Mouse (Mus musculus) MEL (cell line): ENCODE results near the gene Brat1. TPM values are rescaled to one million over a fixed set of nuclear protein-coding genes. Genes with fewer than 3 reads are reported as not detected.
A peak's percentile ranks its signal among the peaks of the same experiment; 100 is the strongest.

Experiments used
- DNase-seq: peaks from one replicate; pipeline ENCODE4 v3.0.0; 2011; ENCODE audit warnings: low read depth, low spot score
- H3K27ac ChIP-seq: 2 replicates; pipeline ENCODE4 v1.5.1; 2012; ENCODE audit warnings: low read depth, mild to moderate bottlenecking, control low read depth, low read length, moderate library complexity; ENCODE audit not compliant: control insufficient read depth
- H3K27me3 ChIP-seq, 2 experiments: fragments of 150-350 bp in 1 of 2; sonication (generic) in 1 of 2; 2 replicates each; pipeline ENCODE4 v1.6.1; 2012; ENCODE audit warnings: low read length in 2 of 2, mild to moderate bottlenecking in 2 of 2, improper control_type of control experiment in 1 of 2, moderate library complexity in 1 of 2; ENCODE audit not compliant: insufficient read depth in 2 of 2, control insufficient read depth in 1 of 2
- H3K36me3 ChIP-seq, 2 experiments: 2 replicates each; pipeline ENCODE4 v1.6.1; 2012 to 2014; ENCODE audit warnings: low read length in 2 of 2, improper control_type of control experiment in 1 of 2, inconsistent platforms in 1 of 2, mild to moderate bottlenecking in 1 of 2; ENCODE audit not compliant: insufficient read depth in 2 of 2, control insufficient read depth in 1 of 2
- H3K4me1 ChIP-seq, 2 experiments: fragments of 150-350 bp in 1 of 2; sonication (generic) in 1 of 2; 2 replicates each; pipeline ENCODE4 v1.6.1; 2012; ENCODE audit warnings: low read length in 2 of 2, improper control_type of control experiment in 1 of 2, mild to moderate bottlenecking in 1 of 2; ENCODE audit not compliant: insufficient read depth in 2 of 2, control insufficient read depth in 1 of 2
- H3K4me3 ChIP-seq, 2 experiments: fragments of 150-350 bp in 1 of 2; sonication (generic) in 1 of 2; 2 replicates each; pipeline ENCODE4 v1.5.1; 2012; ENCODE audit warnings: low read depth in 2 of 2, low read length in 2 of 2, mild to moderate bottlenecking in 2 of 2, moderate library complexity in 2 of 2, control low read depth in 1 of 2, improper control_type of control experiment in 1 of 2; ENCODE audit not compliant: control insufficient read depth in 1 of 2, insufficient read depth in 1 of 2
- H3K79me2 ChIP-seq: 2 replicates; pipeline ENCODE4 v1.6.1; 2012; ENCODE audit warnings: mild to moderate bottlenecking, low read length, moderate library complexity; ENCODE audit not compliant: control insufficient read depth, poor library complexity, insufficient read depth
- H3K9ac ChIP-seq: 2 replicates; pipeline ENCODE4 v1.6.1; 2012; ENCODE audit warnings: low read depth, mild to moderate bottlenecking, control low read depth, low read length, moderate library complexity; ENCODE audit not compliant: control insufficient read depth, poor library complexity, severe bottlenecking
- H3K9me3 ChIP-seq: fragments of 150-350 bp; sonication (generic); replicated peaks from 2 replicates; pipeline ENCODE4 v1.6.1; 2012; ENCODE audit warnings: mild to moderate bottlenecking, low read length, improper control_type of control experiment, moderate library complexity; ENCODE audit not compliant: insufficient read depth
- BHLHE40 ChIP-seq: IDR thresholded peaks from 2 replicates; pipeline ENCODE4 v1.6.1; 2012; ENCODE audit warnings: low read depth, mild to moderate bottlenecking, inconsistent platforms, low read length, improper control_type of control experiment, borderline replicate concordance
- CHD1 ChIP-seq: IDR thresholded peaks from 2 replicates; pipeline ENCODE4 v1.6.1; 2012; ENCODE audit warnings: low read depth, mild to moderate bottlenecking, inconsistent platforms, low read length, improper control_type of control experiment
- CTCF ChIP-seq, 3 experiments: IDR thresholded peaks in 2 of 3; conservative IDR thresholded peaks in 1 of 3; 2 replicates each; pipeline ENCODE4 v1.5.1; 2011 to 2012; ENCODE audit warnings: low read length in 3 of 3, low read depth in 2 of 3, mild to moderate bottlenecking in 2 of 3, improper control_type of control experiment in 1 of 3, inconsistent platforms in 1 of 3, mixed read lengths in 1 of 3, moderate library complexity in 1 of 3; ENCODE audit not compliant: control insufficient read depth in 1 of 3, insufficient read depth in 1 of 3, poor library complexity in 1 of 3, severe bottlenecking in 1 of 3
- EP300 ChIP-seq, 2 experiments: IDR thresholded peaks; 2 replicates each; pipeline ENCODE4 v1.6.1; 2011; ENCODE audit warnings: improper control_type of control experiment in 2 of 2, low read length in 2 of 2, low read depth in 1 of 2, mild to moderate bottlenecking in 1 of 2
- ETS1 ChIP-seq: IDR thresholded peaks from 2 replicates; pipeline ENCODE4 v1.6.1; 2012; ENCODE audit warnings: low read depth, mild to moderate bottlenecking, inconsistent platforms, low read length, improper control_type of control experiment, moderate library complexity
- HCFC1 ChIP-seq: IDR thresholded peaks from 2 replicates; pipeline ENCODE4 v1.6.1; 2012; ENCODE audit warnings: low read depth, mild to moderate bottlenecking, inconsistent platforms, low read length, improper control_type of control experiment, moderate library complexity
- KAT2A ChIP-seq: conservative IDR thresholded peaks from 2 replicates; pipeline ENCODE4 v1.6.1; 2012; ENCODE audit warnings: low read depth, low read length, improper control_type of control experiment, inconsistent platforms
- MAZ ChIP-seq: IDR thresholded peaks from 2 replicates; pipeline ENCODE4 v1.6.1; 2012; ENCODE audit warnings: low read depth, mild to moderate bottlenecking, inconsistent platforms, low read length, improper control_type of control experiment
- NELFE ChIP-seq: IDR thresholded peaks from 2 replicates; pipeline ENCODE4 v1.6.1; 2011; ENCODE audit warnings: low read depth, low read length, improper control_type of control experiment
- POLR2AphosphoS5 ChIP-seq: IDR thresholded peaks from 2 replicates; pipeline ENCODE4 v1.6.1; 2012; ENCODE audit warnings: low read depth, borderline replicate concordance, mild to moderate bottlenecking, inconsistent platforms, low read length, moderate library complexity, mixed read lengths
- RAD21 ChIP-seq: IDR thresholded peaks from 2 replicates; pipeline ENCODE4 v1.6.1; 2011; ENCODE audit warnings: mild to moderate bottlenecking, low read depth, low read length, improper control_type of control experiment
- SMC3 ChIP-seq: IDR thresholded peaks from 2 replicates; pipeline ENCODE4 v1.6.1; 2011; ENCODE audit warnings: low read depth, low read length, improper control_type of control experiment
- TCF12 ChIP-seq: IDR thresholded peaks from 2 replicates; pipeline ENCODE4 v1.6.1; 2014; ENCODE audit warnings: low read depth, mild to moderate bottlenecking, inconsistent platforms, low read length, improper control_type of control experiment, moderate library complexity
- UBTF ChIP-seq: IDR thresholded peaks from 2 replicates; pipeline ENCODE4 v1.6.1; 2012; ENCODE audit warnings: low read depth, mild to moderate bottlenecking, inconsistent platforms, low read length, improper control_type of control experiment, moderate library complexity, borderline replicate concordance; ENCODE audit not compliant: insufficient read depth
- USF1 ChIP-seq: IDR thresholded peaks from 2 replicates; pipeline ENCODE4 v1.6.1; 2014; ENCODE audit warnings: low read depth, mild to moderate bottlenecking, inconsistent platforms, low read length, improper control_type of control experiment, moderate library complexity
- ZC3H11A ChIP-seq: IDR thresholded peaks from 2 replicates; pipeline ENCODE4 v1.6.1; 2012; ENCODE audit warnings: low read depth, mild to moderate bottlenecking, inconsistent platforms, low read length, improper control_type of control experiment
- ZKSCAN1 ChIP-seq: IDR thresholded peaks from 2 replicates; pipeline ENCODE4 v1.6.1; 2012; ENCODE audit warnings: low read depth, mild to moderate bottlenecking, inconsistent platforms, low read length, improper control_type of control experiment, moderate library complexity
- ZNF384 ChIP-seq: IDR thresholded peaks from 2 replicates; pipeline ENCODE4 v1.6.1; 2012; ENCODE audit warnings: low read depth, mild to moderate bottlenecking, inconsistent platforms, low read length, improper control_type of control experiment
- polyA plus RNA-seq, 2 experiments: library from polyadenylated mRNA; stranded (reverse) in 1 of 2; unstranded in 1 of 2; fragments of >175 nt in 1 of 2; fragments of >200 nt in 1 of 2; gene quantifications; 2 replicates each; pipeline versions ENCODE4 v1.2.1 to v1.2.4; 2012; ENCODE audit warnings: low replicate concordance in 2 of 2, low read depth in 1 of 2; ENCODE audit not compliant: insufficient read length in 2 of 2, insufficient read depth in 1 of 2, missing spikeins in 1 of 2
- total RNA-seq: library from RNA; depleted of rRNA; stranded (reverse); fragments of 300-350 nt; gene quantifications from 2 replicates; pipeline ENCODE4 v1.2.3, GENCODE M21; 2012

Brat1 gene
- total and polyA plus RNA-seq, 3 experiments, result 13.7 to 14.2 TPM; not detected in 1

DNA sequence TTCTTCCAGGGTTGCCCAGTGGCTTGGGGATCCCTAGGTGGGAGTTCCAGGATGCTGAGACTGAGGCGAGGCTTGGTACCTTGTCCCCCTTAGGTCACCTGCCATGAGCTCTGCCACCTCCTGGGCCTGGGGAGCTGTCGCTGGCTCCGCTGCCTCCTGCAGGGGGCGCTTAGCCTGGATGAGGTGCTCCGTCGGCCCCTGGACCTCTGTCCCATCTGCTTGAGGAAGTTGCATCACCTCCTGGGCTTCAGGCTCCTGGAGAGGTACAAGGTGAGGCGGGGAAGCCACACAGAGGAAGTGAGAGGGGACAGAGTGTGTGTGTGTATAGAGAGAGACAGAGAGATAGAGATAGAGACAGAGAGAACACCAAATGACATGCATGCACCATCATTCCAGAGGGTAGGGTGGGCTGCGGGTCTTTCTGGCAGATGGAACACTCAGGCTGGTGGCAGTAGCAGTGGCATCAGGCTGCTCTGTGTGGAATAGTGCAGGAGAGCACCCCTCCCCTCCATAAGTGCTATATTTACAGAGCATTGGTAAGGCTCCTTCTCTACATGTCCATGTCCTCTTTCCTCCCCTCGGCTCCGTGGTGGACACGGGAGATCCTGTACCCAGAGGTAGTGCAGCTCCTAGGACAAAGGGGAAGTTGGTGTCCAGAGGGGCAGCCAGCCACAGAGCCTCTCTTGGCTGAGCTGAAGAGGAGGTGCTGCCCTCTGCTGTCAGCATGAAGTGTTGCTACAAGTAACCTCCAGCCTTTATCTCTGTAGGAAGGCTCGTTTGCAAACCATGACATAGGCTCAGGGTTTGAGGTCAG lies 44.5 kb downstream of the Brat1 start (continued):
- no peak for TF ChIP-seq CHD1
- TF ChIP-seq ETS1, result peak; percentile 32; the same call in 1 of the 2 replicates
- TF ChIP-seq NELFE, result peak; percentile 59; the same call in 1 of the 2 replicates
- peak in 1 of 2 experiments; percentile 41; a peak in 1 of 4 replicates for TF ChIP-seq EP300 (IDR thresholded peaks at IDR 0.05; ENCODE audit: low read depth in 1 of 2, low read length in 2 of 2)
- no peak for TF ChIP-seq MAZ
- TF ChIP-seq KAT2A, result no peak; the same call in 1 of the 2 replicates
- TF ChIP-seq UBTF, result no peak
- peak; percentile 78 for TF ChIP-seq SMC3

GRCm38 (mm10) chr5:140750925-140751324 lies 46.1 kb downstream of the Brat1 start:
- Histone ChIP-seq H3K9ac (no peak overlapping the region), H3K27me3 (no peaks in the 10 kb centered on the region), H3K36me3 (peaks cover 0 to 3% of the 10 kb centered on the region in 2 experiments; a peak in 1 of 4 replicates)
- DNase-seq, result peak; percentile 66
- TF ChIP-seq ZKSCAN1 (no peak), POLR2AphosphoS5 (no peak), CHD1 (no peak), BHLHE40 (no peak), USF1 (no peak), SMC3 (peak; percentile 54), ZNF384 (peak; percentile 57), ZC3H11A (0 out of 2 replicates have a peak, but pooled peaks have one; percentile 15), RAD21 (peak; percentile 44), TCF12 (no peak), CTCF (IDR thresholded peaks at IDR 0.05 in 2 of 3, conservative IDR thresholded peaks at IDR 0.05 in 1 of 3; ENCODE audit: control insufficient read depth in 1 of 3, insufficient read depth in 1 of 3, low read depth in 2 of 3, low read length in 3 of 3, poor library complexity in 1 of 3, severe bottlenecking in 1 of 3) (peak; percentile 58 to 89 (median 74)), HCFC1 (no peak)
- TF ChIP-seq, all 39 proteins: peak for 5
- peaks cover 0 to 14% of the 10 kb centered on the region in 2 experiments; a peak in 2 of 4 replicates for H3K4me1 ChIP-seq
- H3K27ac ChIP-seq, result no peak overlapping the region
- no peaks in the 10 kb centered on the region for H3K79me2 ChIP-seq
- H3K4me3 ChIP-seq, result no peak overlapping the region
- no peaks in the 10 kb centered on the region for H3K9me3 ChIP-seq
